In genomic region chr7:64060051-64060450, GRCm38 (mm10) we compare ENCODE assay signal across 8 mouse cellular contexts.
DNase-seq lines count a peak whose midpoint lies in the region; ATAC-seq and TF ChIP-seq lines count a peak whose summit lies in the region.

No protein-coding gene starts in this region.

- peak; percentile 77 for TF ChIP-seq CTCF in left cerebral cortex, adult 2 months (IDR thresholded peaks at IDR 0.05)
- peak; percentile 63 for TF ChIP-seq CTCF in Patski (IDR thresholded peaks at IDR 0.05)
- peak; percentile 89 for TF ChIP-seq CTCF in liver, postnatal 0 days (IDR thresholded peaks at IDR 0.05; ENCODE audit: low read depth)

- peaks cover 30% of the 10 kb centered on the region for H3K4me1 ChIP-seq in liver, postnatal 0 days (ENCODE audit: insufficient read depth)

- H3K27me3 ChIP-seq in Patski, result no peaks in the 10 kb centered on the region
- H3K27me3 ChIP-seq in liver, postnatal 0 days (ENCODE audit: insufficient read depth, low read length), result no peaks in the 10 kb centered on the region

- 15% methylated on average over 1 of the region's 1 CpGs for WGBS in liver, postnatal 0 days (ENCODE audit: insufficient replicate concordance)

- no peaks in the 10 kb centered on the region for H3K36me3 ChIP-seq in liver, postnatal 0 days (replicated peaks; ENCODE audit: insufficient read depth, low read length)

- peak; percentile 41 for DNase-seq in adrenal gland, postnatal 25 days
- DNase-seq in adrenal gland, adult 2 months, result no peak
- DNase-seq in left cerebral cortex, adult 2 months (ENCODE audit: extremely low spot score in 1 of 2, low spot score in 2 of 2), result no peak
- no peak for DNase-seq in left cerebral cortex, adult 9 months (ENCODE audit: low spot score in 2 of 2)
- DNase-seq in Patski (ENCODE audit: low read depth, low spot score), result no peak
- peak; percentile 59 for DNase-seq in liver, postnatal 0 days
- no peak for DNase-seq in gastrocnemius, postnatal 25 days

- no peak overlapping the region for H3K4me3 ChIP-seq in left cerebral cortex, adult 2 months
- no peak overlapping the region for H3K4me3 ChIP-seq in liver, postnatal 0 days (ENCODE audit: low read depth, low read length)

- TF ChIP-seq EP300 in liver, postnatal 0 days (IDR thresholded peaks at IDR 0.05; ENCODE audit: low read depth), result no peak

- H3K9me3 ChIP-seq in liver, postnatal 0 days (ENCODE audit: low read length), result no peaks in the 10 kb centered on the region

- H3K4me2 ChIP-seq in liver, postnatal 0 days (ENCODE audit: low read depth, low read length), result no peak overlapping the region

- no peak for ATAC-seq in Patski
- ATAC-seq in liver, postnatal 0 days, result no peak
- ATAC-seq in erythroid progenitor cell, adult 5-6 weeks (replicated peaks; ENCODE audit: low FRiP score, poor library complexity, severe bottlenecking), result no peak

- in situ Hi-C loops in Patski (cut with MboI; ENCODE audit: low pct_unique_long_range_greater_than_20kb), result loop anchor here (5.0 to 25.0 kb wide), 6 partner anchors 95 to 952 kb away; partner anchors contain the start of genes E030018B13Rik and Trpm1

- H3K27ac ChIP-seq in left cerebral cortex, adult 2 months, result no peak overlapping the region
- H3K27ac ChIP-seq in liver, postnatal 0 days (ENCODE audit: low read depth), result no peak overlapping the region

- no peak overlapping the region for H3K9ac ChIP-seq in liver, postnatal 0 days (replicated peaks)

- POLR2A ChIA-PET in Patski (lab: Charles Lee), result no interaction called here

- CTCF ChIA-PET in Patski (lab: Charles Lee), result interaction anchor here (1.5 to 1.7 kb wide), 2 partner anchors 95 to 308 kb away, joined by 3 to 4 read pairs; no protein-coding TSS in a partner anchor

- intact Hi-C loops in left cerebral cortex, adult 2 months (cut with DNase I), result no loop called here

Comparison
In these comparisons a context has a peak if more than half of its experiments do, and no peak if none do; other contexts are left out.
1. DNase-seq: peak in adrenal gland, postnatal 25 days (single experiment) and liver, postnatal 0 days (single experiment); none in adrenal gland, adult 2 months (single experiment), left cerebral cortex, adult 2 months (0 of 2), left cerebral cortex, adult 9 months (0 of 2), Patski (single experiment) and gastrocnemius, postnatal 25 days (single experiment).
2. Peak in every context shown above with its lines, with median percentiles within 50 percentile points of each other: CTCF ChIP-seq.